Mouse (Mus musculus): ENCODE results near the gene Ppp1r14d. TPM values are rescaled to one million over a fixed set of nuclear protein-coding genes. Genes with fewer than 3 reads are reported as not detected.

Ppp1r14d gene
- total RNA-seq, 2 experiments from 2014 or later, result not detected

DNA sequence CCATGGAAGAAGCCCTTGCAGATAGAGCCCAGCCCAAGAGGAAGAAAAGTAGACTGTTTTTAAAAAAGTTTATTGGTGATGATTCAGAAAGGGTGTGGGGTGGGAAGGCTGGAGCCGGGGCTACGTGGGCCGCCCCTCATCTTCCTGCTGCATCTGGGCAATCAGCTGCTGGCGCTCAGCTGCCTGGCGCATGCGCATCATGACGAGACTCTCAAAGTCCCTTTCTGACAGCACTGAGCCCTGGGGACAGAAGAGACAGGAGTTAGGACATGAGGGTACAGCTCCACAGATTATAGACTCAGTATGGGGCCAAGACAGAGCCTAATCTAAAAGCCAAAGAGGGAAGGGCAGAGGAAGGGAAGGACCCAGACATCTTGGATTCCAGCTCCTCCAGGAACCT is 57.3 kb downstream of the Ppp1r14d start:
- DNase-seq, result no peak

DNA sequence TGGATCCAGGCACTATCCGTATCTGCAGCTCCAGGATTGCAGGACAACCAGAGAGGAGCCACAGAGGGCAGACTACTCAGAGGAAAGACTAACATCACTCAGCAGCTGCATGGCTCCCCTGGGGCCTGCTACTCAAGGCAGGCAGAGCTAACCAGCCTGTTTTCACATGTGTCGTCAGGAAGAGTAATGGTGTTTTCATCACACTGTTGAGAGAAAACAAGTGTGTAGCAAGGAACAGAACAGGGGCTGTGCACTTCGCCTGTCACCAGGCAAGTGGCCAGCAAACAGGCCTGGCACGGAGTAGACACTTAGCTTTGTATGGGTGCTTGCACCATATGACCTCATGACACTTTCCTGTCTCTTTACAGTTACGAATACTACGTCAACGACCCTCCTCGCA is 58.1 kb downstream of the Ppp1r14d start:
- DNase-seq, result no peak

- DNase-seq, result no peak
These were observed 59.4 kb downstream of the Ppp1r14d start for GRCm38 (mm10) chr2:119170282-119170681.

Other genes with a start within 250 kb of the Ppp1r14d start
- 1 to 10 TPM; 7.4 to 8.2 TPM for gene Ccdc32, start 200.5 kb downstream of the Ppp1r14d start, total RNA-seq (2021)
- gene Rpusd2, start 195.1 kb downstream of the Ppp1r14d start, total RNA-seq (2021), result 1 to 10 TPM; 3.8 to 4.3 TPM
- gene Knl1, start 182.8 kb downstream of the Ppp1r14d start, total RNA-seq (2021), result 1 to 10 TPM; 4.9 to 7.7 TPM
- 1 to 10 TPM; 3.7 to 4.0 TPM for gene Rad51, start 117.1 kb downstream of the Ppp1r14d start, total RNA-seq (2021)
- gene Rmdn3, start 72.9 kb downstream of the Ppp1r14d start, total RNA-seq (2021), result 1 to 10 TPM; 6.8 to 8.9 TPM
- under 1 TPM in 1 of 2 experiments, not detected in 1; 0.72 TPM for gene Gchfr, start 62.1 kb downstream of the Ppp1r14d start, total RNA-seq (2021)
- under 1 TPM in 1 of 2 experiments, not detected in 1; 0.16 TPM for gene Gm14137, start 55.4 kb downstream of the Ppp1r14d start, total RNA-seq (2021)
- gene Zfyve19, start 21.3 kb downstream of the Ppp1r14d start, total RNA-seq (2021), result 10 to 100 TPM; 13.6 to 21.8 TPM
- 10 to 100 TPM; 11.8 to 11.9 TPM for gene Dnajc17, start 21.1 kb downstream of the Ppp1r14d start, total RNA-seq (2021)
- under 1 TPM; 0.18 to 0.49 TPM for gene Spint1, start 7.5 kb upstream of the Ppp1r14d start, total RNA-seq (2021)
- gene Rhov, start 41.4 kb upstream of the Ppp1r14d start, total RNA-seq (2021), result not detected
- 1 to 10 TPM; 9.7 to 9.9 TPM for gene Vps18, start 58.8 kb upstream of the Ppp1r14d start, total RNA-seq (2021)
- 10 to 100 TPM; 12.6 to 12.9 TPM for gene Dll4, start 95.9 kb upstream of the Ppp1r14d start, total RNA-seq (2021)
- gene Chac1, start 121.3 kb upstream of the Ppp1r14d start, total RNA-seq (2021), result 10 to 100 TPM in 1 of 2 experiments, 1 to 10 TPM in 1; 7.0 to 18.8 TPM
- 10 to 100 TPM; 12.6 to 16.5 TPM for gene Ino80, start 247.8 kb upstream of the Ppp1r14d start, total RNA-seq (2021)